Mouse (Mus musculus): ENCODE measurements around the gene Ube2ql1.

Gene Ube2ql1

GRCm38 (mm10) chr13:69739759-69740135 is at the start of gene Ube2ql1:
Gene Ube2ql1 (minus strand): TSS chr13:69739889.
- DNase-seq (ENCODE audit: extremely low read depth, low read depth, low spot score): no peak

GRCm38 (mm10) chr13:69788704-69789103 is 49.0 kb upstream of the Ube2ql1 start:
- no peak for DNase-seq (ENCODE audit: extremely low read depth, low read depth, low spot score)

GRCm38 (mm10) chr13:69778221-69778620 is 38.5 kb upstream of the Ube2ql1 start:
- DNase-seq (ENCODE audit: extremely low read depth, low read depth, low spot score): no peak

GRCm38 (mm10) chr13:69772358-69772757 is 32.7 kb upstream of the Ube2ql1 start:
- no peak for DNase-seq (ENCODE audit: extremely low read depth, low read depth, low spot score)

- DNase-seq (ENCODE audit: extremely low read depth, low read depth, low spot score): no peak
Measured at GRCm38 (mm10) chr13:69770538-69771456, 31.1 kb upstream of the Ube2ql1 start.

GRCm38 (mm10) chr13:69768152-69768551 is 28.5 kb upstream of the Ube2ql1 start:
- DNase-seq (ENCODE audit: extremely low read depth, low read depth, low spot score): no peak

- DNase-seq (ENCODE audit: extremely low read depth, low read depth, low spot score): no peak
Measured at GRCm38 (mm10) chr13:69764646-69765045, 25.0 kb upstream of the Ube2ql1 start.

- no peak for DNase-seq (ENCODE audit: extremely low read depth, low read depth, low spot score)
Measured at GRCm38 (mm10) chr13:69761393-69761792, 21.7 kb upstream of the Ube2ql1 start.

GRCm38 (mm10) chr13:69758979-69759378 is 19.3 kb upstream of the Ube2ql1 start:
- no peak for DNase-seq (ENCODE audit: extremely low read depth, low read depth, low spot score)

- no peak for DNase-seq (ENCODE audit: extremely low read depth, low read depth, low spot score)
Measured at GRCm38 (mm10) chr13:69752875-69753274, 13.2 kb upstream of the Ube2ql1 start.

- DNase-seq (ENCODE audit: extremely low read depth, low read depth, low spot score): no peak
Measured at GRCm38 (mm10) chr13:69751510-69751909, 11.8 kb upstream of the Ube2ql1 start.

- no peak for DNase-seq (ENCODE audit: extremely low read depth, low read depth, low spot score)
Measured at GRCm38 (mm10) chr13:69748756-69749155, 9.1 kb upstream of the Ube2ql1 start.

GRCm38 (mm10) chr13:69740331-69741285 is 919 bp upstream of the Ube2ql1 start:
- no peak for DNase-seq (ENCODE audit: extremely low read depth, low read depth, low spot score)

- no peak for DNase-seq (ENCODE audit: extremely low read depth, low read depth, low spot score)
Measured at GRCm38 (mm10) chr13:69739091-69739758, 464 bp downstream of the Ube2ql1 start.

- DNase-seq (ENCODE audit: extremely low read depth, low read depth, low spot score): no peak
Measured at GRCm38 (mm10) chr13:69738461-69738971, 1.2 kb downstream of the Ube2ql1 start.

GRCm38 (mm10) chr13:69737444-69738185 is 2.1 kb downstream of the Ube2ql1 start:
- DNase-seq (ENCODE audit: extremely low read depth, low read depth, low spot score): no peak

- no peak for DNase-seq (ENCODE audit: extremely low read depth, low read depth, low spot score)
Measured at GRCm38 (mm10) chr13:69732636-69733035, 7.1 kb downstream of the Ube2ql1 start.

GRCm38 (mm10) chr13:69725376-69725775 is 14.3 kb downstream of the Ube2ql1 start:
- no peak for DNase-seq (ENCODE audit: extremely low read depth, low read depth, low spot score)

- DNase-seq (ENCODE audit: extremely low read depth, low read depth, low spot score): no peak
Measured at GRCm38 (mm10) chr13:69721141-69721540, 18.5 kb downstream of the Ube2ql1 start.

Measured in fat pad, adult 2 months (tissue).